Mouse (Mus musculus) heart, postnatal 25 days (tissue): Measurements from ENCODE around the gene Xpo5. TPM values are rescaled to one million over a fixed set of nuclear protein-coding genes. Genes with fewer than 3 reads are reported as not detected.

Experiments used
- DNase-seq: peaks from one replicate; pipeline ENCODE4 v3.0.0; 2022; ENCODE audit warnings: low spot score
- intact Hi-C: fragments of 180-260 bp; cut with DNase I; formaldehyde crosslinking; loops from one replicate; pipeline ENCODE4 v1.15.1; 2025
- total RNA-seq, 2 experiments: library from RNA; stranded (reverse); gene quantifications; 2 replicates each; pipeline ENCODE4 v1.2.3; 2021

Gene Xpo5
- 10 to 100 TPM; 19.6 to 21.3 TPM for total RNA-seq

GRCm38 (mm10) chr17:46202421-46203071 is at the start of gene Xpo5, which contains the start of gene Polh:
Gene Xpo5, plus strand, starts transcription at chr17:46202782.
Gene Polh, minus strand, starts transcription at chr17:46202645.
- peak; percentile 88 for DNase-seq
- intact Hi-C loops, result no loop called here

DNA sequence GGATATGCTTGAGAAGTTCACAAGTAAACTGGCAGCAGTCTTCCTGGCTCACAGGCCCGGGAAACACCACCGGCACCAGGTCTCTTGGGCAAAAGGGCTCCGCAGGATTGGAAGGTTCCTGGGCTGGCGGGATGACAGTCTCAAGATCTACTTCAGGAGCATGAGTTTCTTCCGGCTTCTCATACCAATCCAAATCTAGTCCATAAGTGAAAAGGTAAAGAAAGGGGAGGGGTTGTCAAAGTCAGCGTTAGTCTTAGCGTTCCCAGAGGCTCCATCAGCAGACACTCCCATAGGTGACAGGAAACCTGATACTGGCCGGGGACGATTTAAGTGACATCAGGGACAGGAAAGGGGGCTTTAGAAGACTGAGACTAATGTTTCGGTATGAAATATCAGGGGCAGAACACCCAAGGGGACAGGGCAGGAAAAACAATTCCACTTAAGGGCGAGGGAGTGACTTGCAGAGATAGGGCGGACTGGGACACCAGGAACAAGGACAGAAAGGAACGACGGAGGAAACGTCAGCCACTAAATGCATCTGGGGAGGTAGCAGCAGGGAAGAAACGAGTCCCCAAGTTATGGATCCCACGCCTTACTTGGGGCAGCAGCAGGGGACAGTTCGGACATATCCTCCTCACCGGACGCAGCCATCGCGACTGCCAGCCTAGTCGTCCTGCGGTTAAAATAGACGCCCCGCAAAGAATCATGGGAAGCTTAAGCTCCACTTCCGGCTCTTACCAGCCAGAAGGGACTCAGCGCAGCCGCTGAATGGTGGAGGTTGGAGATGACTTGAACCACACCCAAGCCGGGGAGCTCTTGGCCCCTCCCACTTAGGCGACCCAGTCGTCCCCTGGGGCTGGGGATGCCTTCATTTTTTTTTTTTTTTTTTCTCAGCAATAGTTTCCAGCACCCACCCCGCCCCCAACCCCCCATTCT is 49.5 kb upstream of the Xpo5 start, which contains the start of gene Mad2l1bp:
Gene Mad2l1bp (minus strand): TSS at position 707 of the 936 bp plus-strand sequence.
- intact Hi-C loops, result no loop called here
- DNase-seq, result peak; percentile 85

- no peak for DNase-seq
- intact Hi-C loops, result no loop called here
These were observed 48.2 kb upstream of the Xpo5 start for GRCm38 (mm10) chr17:46154336-46154735.

GRCm38 (mm10) chr17:46156680-46157079 is 45.9 kb upstream of the Xpo5 start:
- intact Hi-C loops, result no loop called here
- no peak for DNase-seq

DNA sequence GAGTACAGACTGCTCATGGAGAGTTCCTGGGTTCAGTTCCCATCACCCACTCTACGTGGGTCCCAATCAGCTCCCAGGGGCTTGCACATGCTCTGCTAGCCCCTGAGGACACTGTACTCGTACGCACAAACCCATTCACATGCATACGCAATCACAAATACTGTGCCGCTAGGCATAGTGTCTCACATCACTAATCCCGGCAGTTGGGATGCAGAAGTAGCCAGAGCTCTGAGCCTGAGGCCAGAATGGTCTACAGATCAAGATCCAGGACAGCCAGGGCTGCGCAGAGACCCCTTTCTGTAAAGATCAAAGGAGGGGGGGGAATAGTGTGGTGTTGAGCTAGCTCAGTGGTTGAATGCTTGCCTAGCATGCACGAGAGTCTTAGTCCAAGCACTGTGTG is 45.5 kb upstream of the Xpo5 start:
- DNase-seq, result no peak
- intact Hi-C loops, result no loop called here

- DNase-seq, result no peak
- intact Hi-C loops, result no loop called here
These were observed 43.3 kb upstream of the Xpo5 start for GRCm38 (mm10) chr17:46159236-46159635.

DNA sequence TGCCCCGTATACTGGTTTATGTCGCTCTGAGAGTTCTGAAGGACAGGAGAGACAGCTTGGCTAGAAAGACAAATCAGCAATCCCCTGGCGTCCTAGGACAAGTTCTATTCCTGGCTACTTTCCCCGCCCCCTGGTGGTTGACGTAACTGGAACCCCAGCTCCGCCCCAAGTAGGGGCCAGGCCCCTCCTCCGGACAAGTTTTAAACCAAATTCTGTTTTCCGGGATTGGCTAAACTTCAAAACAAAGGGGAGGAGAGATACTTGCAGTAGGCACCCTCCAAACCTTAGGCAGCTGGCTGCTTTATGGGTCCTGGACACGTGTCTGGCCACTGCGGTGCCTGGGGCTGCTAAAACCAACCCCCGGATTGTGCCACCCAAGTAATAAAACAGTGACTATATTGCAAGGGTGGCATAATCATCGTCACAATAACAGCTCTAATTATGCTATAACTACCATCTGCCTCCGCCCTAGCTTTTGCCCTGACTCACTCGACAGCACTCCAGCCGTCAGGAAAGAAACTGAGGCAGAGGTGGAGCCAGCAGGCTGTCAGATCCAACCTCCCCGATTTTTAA is 42.4 kb upstream of the Xpo5 start:
- DNase-seq, result peak; percentile 89
- intact Hi-C loops, result no loop called here

- peak; percentile 96 for DNase-seq
- intact Hi-C loops, result no loop called here
These were observed 41.9 kb upstream of the Xpo5 start, which contains the start of gene Gtpbp2 for GRCm38 (mm10) chr17:46160686-46161085. Gene Gtpbp2, plus strand, starts transcription at chr17:46161032.

DNA sequence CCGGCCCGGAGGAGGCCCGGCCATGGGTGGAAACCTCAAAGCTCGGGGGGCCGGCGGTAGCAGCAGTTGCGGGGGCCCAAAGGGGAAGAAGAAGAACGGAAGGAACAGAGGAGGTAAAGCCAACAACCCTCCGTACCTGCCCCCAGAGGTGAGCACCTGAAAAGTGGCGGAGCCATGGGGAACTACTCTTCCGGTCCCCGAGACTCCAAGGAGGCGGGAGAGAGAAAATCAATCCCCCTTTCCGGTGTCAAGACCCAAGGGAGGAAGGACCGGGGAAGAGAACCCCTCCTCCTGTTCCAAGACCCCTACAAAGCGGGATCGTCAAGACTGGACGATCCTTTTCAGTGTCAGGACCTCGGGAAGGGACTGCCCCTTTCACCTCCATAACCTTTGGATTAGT is 41.4 kb upstream of the Xpo5 start:
- intact Hi-C loops, result no loop called here
- DNase-seq, result no peak

DNA sequence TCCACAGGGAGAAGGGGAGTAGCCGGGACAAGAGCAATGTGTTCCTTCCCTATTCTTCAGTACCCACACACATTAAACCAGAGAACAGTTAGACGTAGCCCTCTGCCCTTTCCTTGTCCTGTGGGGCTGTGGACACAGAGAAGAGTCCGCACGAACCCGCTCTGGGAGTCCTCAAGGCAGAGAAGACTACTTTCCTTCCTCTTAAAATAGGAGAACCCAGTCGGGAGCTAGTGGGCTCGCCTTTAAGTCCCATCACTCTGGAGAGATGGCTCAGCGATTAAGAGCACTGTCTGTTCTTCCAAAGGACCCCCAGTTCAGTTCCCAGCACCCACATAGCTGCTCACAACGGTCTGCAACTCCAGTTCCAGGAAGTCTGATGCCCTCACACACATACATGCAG is 40.9 kb upstream of the Xpo5 start:
- DNase-seq, result no peak
- intact Hi-C loops, result no loop called here

- intact Hi-C loops, result no loop called here
- DNase-seq, result no peak
These were observed 40.0 kb upstream of the Xpo5 start for GRCm38 (mm10) chr17:46162551-46162950.

DNA sequence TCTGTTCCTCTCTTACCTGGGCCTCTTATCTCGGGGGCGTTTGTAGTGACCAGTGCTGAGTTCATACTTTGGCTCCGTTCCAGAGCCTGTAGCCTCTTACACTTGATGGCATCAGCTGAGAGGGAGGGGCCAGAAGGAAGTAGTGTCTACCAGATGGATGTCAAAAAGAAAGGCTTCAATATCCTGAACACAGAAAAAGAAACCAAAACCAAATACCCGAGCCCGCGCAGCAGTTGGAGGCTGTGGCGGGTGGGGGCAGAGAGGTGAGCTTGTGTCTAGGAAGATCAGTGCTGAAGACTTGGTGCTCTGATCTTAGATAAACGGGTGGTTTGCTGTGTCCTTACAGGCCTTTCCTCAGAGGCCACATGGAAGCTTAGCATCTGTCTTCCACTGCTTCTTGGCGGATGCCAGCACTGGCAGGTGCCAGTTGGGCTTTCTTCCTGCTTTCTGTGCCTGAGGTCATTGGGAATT is 39.6 kb upstream of the Xpo5 start:
- no peak for DNase-seq

DNA sequence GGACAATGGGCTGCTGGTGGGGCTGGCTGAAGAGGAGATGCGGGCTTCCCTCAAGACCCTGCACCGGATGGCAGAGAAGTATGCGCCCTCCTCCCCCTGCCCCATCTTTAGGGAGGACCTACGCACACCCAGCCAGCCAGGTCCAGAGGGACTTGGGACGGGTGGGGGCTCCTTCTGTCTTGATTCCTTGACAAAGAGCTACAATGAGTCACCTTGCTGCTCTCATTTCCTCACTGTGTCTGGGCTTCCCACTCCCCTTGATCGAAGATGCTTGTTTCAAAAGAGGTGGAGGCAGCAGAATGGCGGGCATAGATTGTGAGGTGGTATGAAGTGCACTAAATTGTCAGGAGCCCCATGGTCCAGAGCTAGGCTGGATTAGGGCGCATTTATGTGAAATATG is 38.3 kb upstream of the Xpo5 start:
- intact Hi-C loops, result no loop called here
- no peak for DNase-seq

More for the DNA sequence above, 39.6 kb upstream of the Xpo5 start:
- intact Hi-C loops, result no loop called here

GRCm38 (mm10) chr17:46164791-46165190 is 37.8 kb upstream of the Xpo5 start:
- no peak for DNase-seq
- intact Hi-C loops, result no loop called here

DNA sequence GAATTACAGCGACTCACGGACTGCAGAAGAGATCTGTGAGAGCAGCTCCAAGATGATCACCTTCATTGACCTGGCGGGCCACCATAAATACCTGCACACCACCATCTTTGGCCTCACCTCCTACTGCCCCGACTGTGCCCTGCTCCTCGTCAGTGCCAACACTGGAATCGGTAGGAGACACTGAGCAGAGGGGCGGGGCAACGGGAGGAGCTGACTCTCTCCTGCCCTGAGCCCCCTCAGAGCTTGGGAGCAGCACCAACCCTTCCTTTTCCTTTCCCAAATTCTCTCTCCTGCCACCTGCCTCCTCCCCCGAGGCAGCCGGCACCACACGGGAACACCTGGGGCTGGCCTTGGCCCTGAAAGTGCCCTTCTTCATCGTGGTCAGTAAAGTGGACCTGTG is 37.1 kb upstream of the Xpo5 start:
- DNase-seq, result no peak
- intact Hi-C loops, result no loop called here

- intact Hi-C loops, result no loop called here
- DNase-seq, result no peak
These were observed 36.3 kb upstream of the Xpo5 start for GRCm38 (mm10) chr17:46166270-46166669.

DNA sequence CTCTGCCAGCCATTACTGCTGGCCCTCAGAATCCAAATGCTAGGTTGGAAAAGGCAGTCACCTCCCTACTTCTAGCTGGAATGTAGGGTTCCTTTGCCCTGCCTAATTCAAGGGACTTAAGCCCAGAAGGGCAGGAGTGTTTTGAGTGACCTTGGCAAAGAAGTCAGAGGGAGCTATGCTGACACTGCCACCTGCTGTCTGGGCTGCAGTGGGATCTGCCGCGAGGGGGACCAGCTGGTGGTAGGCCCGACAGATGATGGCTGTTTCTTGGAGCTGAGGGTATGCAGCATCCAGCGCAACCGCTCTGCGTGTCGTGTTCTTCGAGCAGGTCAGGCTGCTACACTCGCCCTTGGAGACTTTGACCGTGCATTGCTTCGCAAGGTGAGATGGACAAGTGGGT is 35.6 kb upstream of the Xpo5 start:
- DNase-seq, result no peak
- intact Hi-C loops, result no loop called here

DNA sequence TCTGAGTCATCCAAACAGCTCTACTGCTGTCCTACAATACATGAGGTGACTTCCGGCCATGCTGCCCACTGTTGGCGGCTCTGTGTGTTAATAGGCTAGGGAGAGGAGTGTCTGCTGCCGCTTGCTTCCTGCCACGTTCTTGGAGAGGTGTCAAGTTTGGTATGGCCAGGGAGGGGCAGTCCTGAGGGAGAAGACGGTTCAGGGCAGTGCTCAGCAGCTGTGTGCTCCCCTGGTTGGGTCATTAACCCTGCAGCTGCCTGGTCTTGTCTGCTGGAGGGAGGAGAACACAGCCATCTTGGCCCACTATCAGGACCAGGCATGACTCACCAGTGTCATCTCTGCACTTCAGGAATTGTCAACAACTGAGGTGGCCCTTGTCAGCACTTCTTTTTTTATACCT is 34.3 kb upstream of the Xpo5 start:
- no peak for DNase-seq
- intact Hi-C loops, result no loop called here

GRCm38 (mm10) chr17:46168768-46169167 is 33.8 kb upstream of the Xpo5 start:
- DNase-seq, result no peak
- intact Hi-C loops, result no loop called here

GRCm38 (mm10) chr17:46170538-46170937 is 32.0 kb upstream of the Xpo5 start:
- DNase-seq, result no peak
- intact Hi-C loops, result no loop called here

DNA sequence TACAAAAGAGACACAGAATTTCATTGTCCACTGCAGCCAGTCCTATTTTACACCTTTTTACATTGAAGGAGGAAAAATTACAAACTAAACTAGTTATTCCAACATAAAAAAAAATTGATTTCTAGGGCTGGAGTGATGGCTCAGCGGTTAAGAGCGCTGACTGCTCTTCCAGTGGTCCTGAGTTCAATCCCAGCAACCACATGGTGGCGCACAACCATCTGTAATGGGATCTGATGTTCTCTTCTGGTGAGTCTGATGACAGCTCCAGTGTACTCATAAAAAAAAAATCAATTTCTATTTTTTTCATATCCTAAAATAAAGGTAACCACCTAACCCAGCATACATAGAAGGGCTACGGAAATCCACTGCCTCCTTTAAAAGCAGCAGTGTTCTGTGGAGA is 20.3 kb upstream of the Xpo5 start:
- no peak for DNase-seq
- intact Hi-C loops, result no loop called here
